Mouse (Mus musculus): Measurements from ENCODE around the gene Gm10662. TPM values are rescaled to one million over a fixed set of nuclear protein-coding genes. Genes with fewer than 3 reads are reported as not detected.
"Not testable (repeated sequence)": the region's sequence is repeated elsewhere in the genome, so short reads cannot be mapped to it uniquely, and the experiment has no call there.

Gm10662 gene
- not detected in 2 replicates for polyA plus RNA-seq (2015; fragmentation: Nextera tagmentation; extraction: Ambion mirVana)

GRCm38 (mm10) chr7:23144380-23144779, at the start of gene Gm10662:
Gene Gm10662, minus strand, starts transcription at chr7:23144480.
- H3K27ac ChIP-seq; H3K4me3 ChIP-seq; ATAC-seq (replicated peaks; ENCODE audit: insufficient number of reproducible peaks, insufficient read depth, low FRiP score, low read depth); H3K27me3 ChIP-seq; H3K9ac ChIP-seq; H3K4me1 ChIP-seq (replicated peaks); H3K4me2 ChIP-seq; H3K36me3 ChIP-seq; H3K9me3 ChIP-seq (replicated peaks): not testable (repeated sequence)
- no CpG with 5 or more reads among the region's 1 CpGs for WGBS

- not testable (repeated sequence) for H3K27ac ChIP-seq; H3K9me3 ChIP-seq (replicated peaks); H3K4me1 ChIP-seq (replicated peaks); H3K36me3 ChIP-seq; H3K4me2 ChIP-seq; H3K27me3 ChIP-seq; ATAC-seq (replicated peaks; ENCODE audit: insufficient number of reproducible peaks, insufficient read depth, low FRiP score, low read depth); H3K9ac ChIP-seq; H3K4me3 ChIP-seq
- WGBS, result 76% methylated on average over 10 of the region's 10 CpGs
Observed at GRCm38 (mm10) chr7:23163505-23163904, 19.2 kb upstream of the Gm10662 start.

Other genes with a start within 250 kb of the Gm10662 start
- not detected in 2 replicates for gene Gm4214, start 159.8 kb downstream of the Gm10662 start, polyA plus RNA-seq (2015; fragmentation: Nextera tagmentation; extraction: Ambion mirVana)
- gene Gm4216, start 124.6 kb downstream of the Gm10662 start, polyA plus RNA-seq (2015; fragmentation: Nextera tagmentation; extraction: Ambion mirVana), result not detected in 2 replicates
- gene Vmn1r163, start 88.9 kb downstream of the Gm10662 start, polyA plus RNA-seq (2015; fragmentation: Nextera tagmentation; extraction: Ambion mirVana), result not detected in 2 replicates
- not detected in 2 replicates for gene Gm8720, start 77.0 kb downstream of the Gm10662 start, polyA plus RNA-seq (2015; fragmentation: Nextera tagmentation; extraction: Ambion mirVana)
- not detected in 2 replicates for gene Vmn1r165, start 72.9 kb upstream of the Gm10662 start, polyA plus RNA-seq (2015; fragmentation: Nextera tagmentation; extraction: Ambion mirVana)
- gene Vmn1r166, start 107.2 kb upstream of the Gm10662 start, polyA plus RNA-seq (2015; fragmentation: Nextera tagmentation; extraction: Ambion mirVana), result not detected in 2 replicates
- not detected in 2 replicates for gene Gm6902, start 134.4 kb upstream of the Gm10662 start, polyA plus RNA-seq (2015; fragmentation: Nextera tagmentation; extraction: Ambion mirVana)
- gene Nlrp4e, start 156.7 kb upstream of the Gm10662 start, polyA plus RNA-seq (2015; fragmentation: Nextera tagmentation; extraction: Ambion mirVana), result not detected in 2 replicates
- gene Nlrp5, start 241.4 kb upstream of the Gm10662 start, polyA plus RNA-seq (2015; fragmentation: Nextera tagmentation; extraction: Ambion mirVana), result not detected in 2 replicates

All from heart, embryonic 15.5 days (tissue).